Mouse (Mus musculus): ENCODE results near the gene Wnt9a.

DNA sequence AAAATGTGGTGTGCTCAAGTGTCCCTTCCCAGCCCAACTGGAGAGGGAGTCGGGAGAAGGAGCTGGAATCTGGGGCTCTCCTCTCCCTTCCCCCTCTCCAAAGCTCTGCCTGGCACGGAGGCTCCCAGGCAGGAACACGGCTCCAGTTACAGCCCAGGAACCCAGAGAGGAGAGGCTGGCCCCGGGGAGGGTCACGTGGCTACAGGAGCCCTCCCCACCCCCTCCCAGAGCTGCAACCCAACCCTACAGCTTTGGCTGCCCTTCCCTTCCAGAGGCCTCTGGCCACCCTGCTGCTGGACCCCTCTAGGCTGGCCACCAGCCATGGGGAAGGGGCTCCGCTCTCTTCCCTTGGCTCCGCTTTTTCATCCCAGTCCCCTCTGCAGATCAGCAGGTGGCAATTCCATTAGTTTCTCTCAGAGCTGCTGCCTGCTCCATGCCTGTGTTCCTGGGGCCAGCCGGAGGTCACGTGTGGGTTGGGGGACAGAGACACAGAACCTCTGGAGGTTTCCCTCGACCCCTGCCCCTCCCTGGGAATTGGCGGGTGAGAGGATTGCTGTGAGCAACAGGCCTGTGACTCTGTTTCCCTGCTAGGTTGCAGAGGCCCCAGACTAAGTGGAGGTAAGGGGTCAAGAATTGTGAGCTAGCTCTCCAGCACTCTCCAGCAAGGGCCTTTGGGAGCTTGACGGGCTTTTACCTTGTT is 2.5 kb downstream of the Wnt9a start:
- TF ChIP-seq POLR2A (IDR thresholded peaks at IDR 0.05; ENCODE audit: low read depth, low read length), result peak; percentile 35
- no peak for TF ChIP-seq CTCF (IDR thresholded peaks at IDR 0.05; ENCODE audit: borderline replicate concordance, insufficient read depth, low read length)
